Mouse (Mus musculus) bone marrow, adult 2 months (tissue): Measurements from ENCODE around the gene Fbxo36.

ENCODE experiments used
- CTCF ChIP-seq: fragments of 200-500 bp; IDR thresholded peaks from 2 replicates; pipeline ENCODE4 v1.5.1; 2011; ENCODE audit warnings: low read length, control low read depth; ENCODE audit not compliant: control insufficient read depth, insufficient read depth
- POLR2A ChIP-seq: fragments of 200-500 bp; IDR thresholded peaks from 2 replicates; pipeline ENCODE4 v1.6.1; 2011; ENCODE audit warnings: low read depth, mild to moderate bottlenecking, control low read depth, low read length, borderline replicate concordance; ENCODE audit not compliant: control insufficient read depth

DNA sequence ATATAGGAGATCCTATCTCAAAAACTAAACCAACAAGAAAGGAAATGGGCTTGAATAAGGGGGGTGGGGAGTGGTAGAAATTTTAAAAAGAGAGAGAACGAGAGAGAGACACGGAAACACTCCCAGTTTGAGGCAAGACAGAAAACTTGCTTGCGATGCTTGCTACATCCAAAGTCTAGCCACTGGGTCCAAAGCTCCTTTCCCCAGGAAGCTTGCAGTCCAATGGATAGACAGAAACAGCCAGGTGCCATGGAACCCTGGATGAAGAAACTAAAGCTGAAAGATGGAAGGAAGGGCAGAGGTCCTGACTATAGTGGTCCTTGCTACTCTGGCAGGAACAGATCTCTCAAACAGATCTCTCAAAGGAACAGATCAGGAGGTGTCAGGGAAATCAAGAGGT lies 8.7 kb downstream of the Fbxo36 start:
- TF ChIP-seq CTCF (no peak), POLR2A (no peak)
